Mouse (Mus musculus): ENCODE measurements at regions not wholly inside any gene's neighbourhood (a gene's known extent, or its start where the extent isn't known, plus 50 kb on each side); places are given as distances from the start of the nearest gene placed in this dataset.

- DNase-seq (ENCODE audit: low spot score in 2 of 2), result no peak
Observed at GRCm38 (mm10) chr14:76633170-76633569, 76.5 kb upstream of the Serp2 start.

GRCm38 (mm10) chr14:76632763-76633162 is 76.1 kb upstream of the Serp2 start:
- no peak for DNase-seq (ENCODE audit: low spot score in 2 of 2)

GRCm38 (mm10) chr14:76631740-76632139 is 75.1 kb upstream of the Serp2 start:
- DNase-seq (ENCODE audit: low spot score in 2 of 2), result no peak

- DNase-seq (ENCODE audit: low spot score in 2 of 2), result no peak
Observed at GRCm38 (mm10) chr14:76631181-76631580, 74.5 kb upstream of the Serp2 start.

- no peak for DNase-seq (ENCODE audit: low spot score in 2 of 2)
Observed at GRCm38 (mm10) chr14:76629913-76630478, 73.3 kb upstream of the Serp2 start.

- no peak for DNase-seq (ENCODE audit: low spot score in 2 of 2)
Observed at GRCm38 (mm10) chr14:76628182-76628892, 71.6 kb upstream of the Serp2 start.

- no peak for DNase-seq (ENCODE audit: low spot score in 2 of 2)
Observed at GRCm38 (mm10) chr14:76625589-76626368, 69.1 kb upstream of the Serp2 start.

GRCm38 (mm10) chr14:76624626-76625378 is 68.1 kb upstream of the Serp2 start:
- no peak for DNase-seq (ENCODE audit: low spot score in 2 of 2)

- no peak for DNase-seq (ENCODE audit: low spot score in 2 of 2)
Observed at GRCm38 (mm10) chr14:76623371-76623988, 66.8 kb upstream of the Serp2 start.

- no peak for DNase-seq (ENCODE audit: low spot score in 2 of 2)
Observed at GRCm38 (mm10) chr14:76622634-76623291, 66.1 kb upstream of the Serp2 start.

GRCm38 (mm10) chr14:76619038-76619409 is 62.3 kb upstream of the Serp2 start:
- no peak for DNase-seq (ENCODE audit: low spot score in 2 of 2)

- DNase-seq (ENCODE audit: low spot score in 2 of 2), result no peak
Observed at GRCm38 (mm10) chr14:76618331-76619037, 61.8 kb upstream of the Serp2 start.

- DNase-seq (ENCODE audit: low spot score in 2 of 2), result no peak
Observed at GRCm38 (mm10) chr14:76617889-76618288, 61.2 kb upstream of the Serp2 start.

- DNase-seq (ENCODE audit: low spot score in 2 of 2), result no peak
Observed at GRCm38 (mm10) chr14:76617447-76617846, 60.8 kb upstream of the Serp2 start.

GRCm38 (mm10) chr14:76616367-76616683 is 59.6 kb upstream of the Serp2 start:
- DNase-seq (ENCODE audit: low spot score in 2 of 2), result no peak

GRCm38 (mm10) chr14:76615603-76616366 is 59.1 kb upstream of the Serp2 start:
- DNase-seq (ENCODE audit: low spot score in 2 of 2), result no peak

- no peak for DNase-seq (ENCODE audit: low spot score in 2 of 2)
Observed at GRCm38 (mm10) chr14:76615182-76615581, 58.5 kb upstream of the Serp2 start.

GRCm38 (mm10) chr14:76614682-76615081 is 58.0 kb upstream of the Serp2 start:
- no peak for DNase-seq (ENCODE audit: low spot score in 2 of 2)

- DNase-seq (ENCODE audit: low spot score in 2 of 2), result no peak
Observed at GRCm38 (mm10) chr14:76613604-76614003, 56.9 kb upstream of the Serp2 start.

Data from urinary bladder, adult 18-20 months (tissue).